Mouse (Mus musculus) limb, embryonic 13.5 days (tissue): ENCODE measurements around the gene Cacybp. TPM values are rescaled to one million over a fixed set of nuclear protein-coding genes. Genes with fewer than 3 reads are reported as not detected.

ENCODE experiments used
- ATAC-seq: fragments of 200-750 bp; cut with Nextera tagmentation; 2 replicates; pipeline ENCODE4 v1.8.0; 2017; ENCODE audit warnings: low read depth, moderate number of reproducible peaks, moderate TSS enrichment; ENCODE audit not compliant: low FRiP score
- H3K27ac ChIP-seq: fragments of 300-500 bp; sonication (generic); 2 replicates; pipeline ENCODE4 v1.5.1; 2015; ENCODE audit warnings: inconsistent platforms, mild to moderate bottlenecking, moderate library complexity
- H3K27me3 ChIP-seq: fragments of 300-500 bp; sonication (generic); 2 replicates; pipeline ENCODE4 v1.6.1; 2015; ENCODE audit warnings: mild to moderate bottlenecking, inconsistent platforms
- H3K36me3 ChIP-seq: fragments of 300-500 bp; sonication (generic); 2 replicates; pipeline ENCODE4 v1.6.1; 2015; ENCODE audit warnings: inconsistent platforms, mild to moderate bottlenecking, moderate library complexity
- H3K4me1 ChIP-seq: fragments of 300-500 bp; sonication (generic); 2 replicates; pipeline ENCODE4 v1.6.1; 2015; ENCODE audit warnings: inconsistent platforms
- H3K4me2 ChIP-seq: fragments of 300-500 bp; sonication (generic); replicated peaks from 2 replicates; pipeline ENCODE4 v1.6.1; 2015; ENCODE audit warnings: inconsistent platforms, mild to moderate bottlenecking, moderate library complexity
- H3K4me3 ChIP-seq: fragments of 300-500 bp; sonication (generic); 2 replicates; pipeline ENCODE4 v1.5.1; 2015; ENCODE audit warnings: moderate library complexity, mild to moderate bottlenecking, inconsistent platforms
- H3K9ac ChIP-seq: fragments of 300-500 bp; sonication (generic); 2 replicates; pipeline ENCODE4 v1.6.1; 2015; ENCODE audit warnings: mild to moderate bottlenecking, inconsistent platforms
- H3K9me3 ChIP-seq: fragments of 300-500 bp; sonication (generic); 2 replicates; pipeline ENCODE4 v1.6.1; 2016; ENCODE audit warnings: inconsistent platforms
- WGBS: fragments of 180-500 bp; shearing (Covaris S2); methylation state at CpG from one replicate; pipeline ENCODE4 v1.1.7; 2015; 5-methylcytosine and 5-hydroxymethylcytosine counted together
- polyA plus RNA-seq: library from polyadenylated mRNA; unstranded; fragments of >200 nt; fragmentation: Nextera tagmentation; extraction: Ambion mirVana; gene quantifications from 2 replicates; pipeline ENCODE4 v1.2.1, GENCODE M21; 2015

Cacybp gene
- polyA plus RNA-seq, 1 experiment from 2014 or later, result 224 TPM

GRCm38 (mm10) chr1:160211597-160212122 is 1.0 kb downstream of the Cacybp start:
- Histone ChIP-seq H3K4me2 (peak overlapping the region; percentile 78), H3K9me3 (no peaks in the 10 kb centered on the region), H3K36me3 (peaks cover 14% of the 10 kb centered on the region), H3K4me1 (peaks cover 19% of the 10 kb centered on the region), H3K27ac (peak overlapping the region; percentile 95; the same call in 1 of the 2 replicates), H3K9ac (peak overlapping the region; percentile 94), H3K4me3 (peak overlapping the region; percentile 83), H3K27me3 (no peaks in the 10 kb centered on the region)
- 2% methylated on average over 8 of the region's 8 CpGs for WGBS
- ATAC-seq, result no peak

GRCm38 (mm10) chr1:160210566-160210965 is 2.1 kb downstream of the Cacybp start:
- Histone ChIP-seq H3K27me3 (no peaks in the 10 kb centered on the region), H3K4me3 (peak overlapping the region; percentile 83), H3K9me3 (no peaks in the 10 kb centered on the region), H3K4me1 (peaks cover 19% of the 10 kb centered on the region), H3K27ac (no peak overlapping the region), H3K9ac (no peak overlapping the region), H3K4me2 (peak overlapping the region; percentile 78), H3K36me3 (peaks cover 25% of the 10 kb centered on the region)
- WGBS, result 71% methylated on average over 3 of the region's 3 CpGs
- ATAC-seq, result no peak

DNA sequence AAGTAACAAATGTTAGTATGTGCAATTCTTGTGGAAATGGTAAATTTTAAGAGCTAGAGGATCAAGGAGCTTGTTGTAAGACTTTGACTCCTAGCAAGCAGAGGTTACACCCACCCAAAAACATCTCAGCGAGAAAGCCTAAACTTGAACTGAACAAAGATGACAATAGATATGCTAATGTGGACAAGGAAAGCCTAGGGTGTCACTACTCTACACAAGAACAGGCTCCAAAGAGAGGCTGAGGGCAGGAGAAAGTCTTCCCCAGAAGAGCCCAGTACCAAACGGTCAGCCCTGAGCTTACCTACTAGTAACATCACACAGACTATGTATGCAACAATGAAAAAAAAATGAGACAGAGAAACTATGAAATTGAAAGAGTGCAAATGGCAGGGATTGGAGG is 2.8 kb downstream of the Cacybp start:
- Histone ChIP-seq H3K4me1 (peaks cover 19% of the 10 kb centered on the region), H3K36me3 (peaks cover 30% of the 10 kb centered on the region), H3K27me3 (no peaks in the 10 kb centered on the region), H3K4me2 (no peak overlapping the region), H3K27ac (no peak overlapping the region), H3K9me3 (no peaks in the 10 kb centered on the region), H3K4me3 (no peak overlapping the region), H3K9ac (no peak overlapping the region)
- ATAC-seq, result no peak
- 85% methylated on average over 2 of the region's 2 CpGs for WGBS

DNA sequence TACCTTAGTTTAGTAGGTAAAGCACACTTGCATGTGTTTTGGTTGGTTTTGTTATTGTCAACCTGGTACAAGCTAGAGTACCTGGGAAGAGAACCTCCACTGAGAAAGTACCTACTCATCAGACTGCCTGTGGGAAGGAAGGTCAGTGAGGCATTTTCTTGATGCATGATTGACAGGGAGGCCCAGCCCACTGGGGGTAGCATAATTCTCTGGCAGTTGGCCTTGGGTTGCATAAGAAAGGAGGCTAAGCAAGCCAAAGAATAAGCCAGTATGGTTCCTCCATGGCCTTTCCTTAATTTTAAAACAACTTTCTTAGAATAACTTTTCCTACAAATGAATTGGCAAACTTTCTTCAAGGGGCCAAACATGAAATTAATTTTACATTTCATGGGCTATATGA is 7.2 kb downstream of the Cacybp start:
- H3K9me3 ChIP-seq, result no peaks in the 10 kb centered on the region
- no peak for ATAC-seq
- no peaks in the 10 kb centered on the region for H3K27me3 ChIP-seq
- no peak overlapping the region for H3K4me3 ChIP-seq
- H3K27ac ChIP-seq, result no peak overlapping the region
- H3K4me2 ChIP-seq, result no peak overlapping the region
- peaks cover 7% of the 10 kb centered on the region for H3K4me1 ChIP-seq
- peaks cover 67% of the 10 kb centered on the region for H3K36me3 ChIP-seq
- H3K9ac ChIP-seq, result no peak overlapping the region

DNA sequence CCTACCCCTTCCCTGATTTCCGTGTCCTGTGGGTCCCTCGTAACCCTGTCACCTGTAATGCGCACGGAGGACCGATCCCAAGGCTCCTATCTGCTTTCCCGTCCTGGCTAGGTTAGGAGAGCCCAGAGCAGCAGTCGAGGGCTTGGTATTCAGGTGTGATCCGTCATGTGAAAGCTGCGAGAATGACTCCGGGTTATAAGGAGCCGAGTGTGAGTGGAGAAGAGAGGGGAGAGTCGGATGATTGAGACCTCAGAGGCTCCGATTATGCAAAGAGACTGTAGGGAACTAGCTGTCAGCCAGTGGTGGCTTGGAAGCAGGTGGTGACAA is 17.4 kb downstream of the Cacybp start:
- no peak; the same call in 1 of the 2 replicates for ATAC-seq
- under 1% methylated on average over 13 of the region's 13 CpGs for WGBS
- no peaks in the 10 kb centered on the region for H3K9me3 ChIP-seq
- peak overlapping the region; percentile 53; the same call in 1 of the 2 replicates for H3K27ac ChIP-seq
- H3K27me3 ChIP-seq, result no peaks in the 10 kb centered on the region
- H3K9ac ChIP-seq, result peak overlapping the region; percentile 88
- H3K36me3 ChIP-seq, result peaks cover 18% of the 10 kb centered on the region
- H3K4me3 ChIP-seq, result peak overlapping the region; percentile 75
- H3K4me2 ChIP-seq, result peak overlapping the region; percentile 84
- H3K4me1 ChIP-seq, result peaks cover 11% of the 10 kb centered on the region; the same call in 1 of the 2 replicates

- H3K27ac ChIP-seq, result peak within 1 kb of the TSS; percentile 53; the same call in 1 of the 2 replicates
- H3K9me3 ChIP-seq, result no peaks in the 10 kb centered on the region
- H3K9ac ChIP-seq, result peak within 1 kb of the TSS; percentile 88
- peaks cover 18% of the 10 kb centered on the region for H3K36me3 ChIP-seq
- H3K4me2 ChIP-seq, result peak within 1 kb of the TSS; percentile 84
- ATAC-seq, result peak; percentile 100
- H3K4me3 ChIP-seq, result peak within 1 kb of the TSS; percentile 75
- H3K27me3 ChIP-seq, result no peaks in the 10 kb centered on the region
- 7% methylated on average over 31 of the region's 31 CpGs for WGBS
- H3K4me1 ChIP-seq, result peaks cover 11% of the 10 kb centered on the region; the same call in 1 of the 2 replicates
Observed at GRCm38 (mm10) chr1:160194529-160195336, 17.9 kb downstream of the Cacybp start, which contains the start of gene Mrps14. Gene Mrps14 (plus strand): TSS chr1:160195215.

- no peaks in the 10 kb centered on the region for H3K27me3 ChIP-seq
- H3K36me3 ChIP-seq, result no peaks in the 10 kb centered on the region
- no peaks in the 10 kb centered on the region for H3K9me3 ChIP-seq
- peaks cover 14% of the 10 kb centered on the region for H3K4me1 ChIP-seq
- H3K9ac ChIP-seq, result no peak overlapping the region
- H3K4me3 ChIP-seq, result no peak overlapping the region
- no peak overlapping the region for H3K27ac ChIP-seq
- ATAC-seq, result peak; percentile 84
- WGBS, result 11% methylated on average over 5 of the region's 5 CpGs
- H3K4me2 ChIP-seq, result 0 out of 2 replicates have a peak overlapping the region, but pooled peaks have one; percentile 7
Observed at GRCm38 (mm10) chr1:160184506-160184905, 28.2 kb downstream of the Cacybp start.

DNA sequence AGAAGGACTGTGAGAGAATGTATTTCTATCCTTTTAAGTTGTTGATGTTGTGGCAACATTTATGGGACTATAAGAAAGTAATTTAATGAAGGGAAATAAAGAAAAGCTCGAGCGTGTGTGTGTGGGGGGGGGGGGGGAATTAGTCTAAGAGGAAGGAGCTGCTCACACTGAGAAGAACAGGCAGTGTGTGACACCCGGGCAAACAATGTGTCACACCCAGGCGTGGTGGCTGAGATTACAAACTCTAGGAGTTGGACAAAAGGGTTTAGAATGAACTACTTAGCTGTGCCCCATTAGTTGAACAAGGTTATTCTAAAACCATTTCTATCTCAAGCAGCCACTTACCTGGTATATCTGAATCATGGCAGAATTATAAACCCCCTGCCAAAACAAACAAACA is 31.5 kb downstream of the Cacybp start:
- no peak for ATAC-seq
- Histone ChIP-seq H3K36me3 (no peaks in the 10 kb centered on the region), H3K27ac (no peak overlapping the region), H3K4me3 (no peak overlapping the region), H3K27me3 (no peaks in the 10 kb centered on the region), H3K4me2 (0 out of 2 replicates have a peak overlapping the region, but pooled peaks have one; percentile 28), H3K9ac (no peak overlapping the region), H3K4me1 (peaks cover 14% of the 10 kb centered on the region), H3K9me3 (no peaks in the 10 kb centered on the region)
- 46% methylated on average over 4 of the region's 4 CpGs for WGBS

GRCm38 (mm10) chr1:160176903-160177302 is 35.8 kb downstream of the Cacybp start:
- WGBS, result 74% methylated on average over 8 of the region's 8 CpGs
- ATAC-seq, result no peak
- H3K4me1 ChIP-seq, result peaks cover 14% of the 10 kb centered on the region

DNA sequence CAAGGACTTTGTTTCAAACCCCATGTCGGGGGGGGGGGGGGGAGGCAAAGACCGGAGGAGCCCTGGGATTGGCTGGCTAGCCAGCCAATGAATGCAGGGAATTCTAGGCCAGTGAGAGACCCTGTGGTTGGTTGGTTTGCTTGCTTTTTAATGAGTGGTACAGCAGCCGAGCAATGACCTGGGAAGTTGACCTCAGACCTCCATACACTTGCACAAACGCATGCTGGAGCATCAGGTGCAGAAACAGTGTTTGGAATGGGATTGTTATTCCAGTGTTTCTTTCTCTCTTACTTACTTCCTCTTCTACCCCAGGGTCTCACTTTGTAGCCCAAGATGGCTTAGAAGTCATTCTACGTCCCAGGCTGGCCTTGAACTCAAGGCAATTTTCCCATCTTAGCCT is 46.1 kb downstream of the Cacybp start:
- H3K9ac ChIP-seq, result no peak overlapping the region
- ATAC-seq, result no peak
- H3K36me3 ChIP-seq, result no peaks in the 10 kb centered on the region
- no peak overlapping the region for H3K4me3 ChIP-seq
- H3K4me1 ChIP-seq, result peaks cover 7% of the 10 kb centered on the region; the same call in 1 of the 2 replicates
- no peaks in the 10 kb centered on the region for H3K27me3 ChIP-seq
- no peak overlapping the region for H3K4me2 ChIP-seq
- H3K9me3 ChIP-seq, result no peaks in the 10 kb centered on the region
- no peak overlapping the region for H3K27ac ChIP-seq
- 70% methylated on average over 3 of the region's 5 CpGs for WGBS

More at GRCm38 (mm10) chr1:160176903-160177302, 35.8 kb downstream of the Cacybp start:
- H3K27me3 ChIP-seq, result no peaks in the 10 kb centered on the region
- no peaks in the 10 kb centered on the region for H3K9me3 ChIP-seq
- H3K4me2 ChIP-seq, result no peak overlapping the region
- H3K4me3 ChIP-seq, result no peak overlapping the region
- no peak overlapping the region for H3K27ac ChIP-seq
- no peak overlapping the region for H3K9ac ChIP-seq
- H3K36me3 ChIP-seq, result no peaks in the 10 kb centered on the region

DNA sequence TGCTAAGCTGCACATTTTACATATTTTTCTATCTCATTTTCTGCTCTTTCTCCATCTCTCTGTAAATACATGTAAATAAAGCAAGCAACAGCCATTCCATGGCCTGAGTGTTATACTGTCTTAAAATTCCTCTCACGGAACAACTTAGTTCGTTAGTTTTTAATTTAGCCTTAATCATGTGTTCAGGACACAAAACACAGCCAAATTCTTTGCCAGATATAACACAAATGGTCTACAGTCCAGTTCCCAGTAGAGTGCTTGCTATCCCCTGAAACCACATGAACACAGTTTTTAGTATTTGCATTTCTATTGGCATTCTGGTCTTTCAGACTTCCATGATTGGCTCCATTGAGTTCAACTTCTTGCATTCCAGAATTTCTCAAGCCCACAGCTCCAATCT is 54.5 kb downstream of the Cacybp start:
- Histone ChIP-seq H3K36me3 (no peaks in the 10 kb centered on the region), H3K4me1 (peaks cover 6% of the 10 kb centered on the region; the same call in 1 of the 2 replicates), H3K4me3 (no peak overlapping the region), H3K27me3 (no peaks in the 10 kb centered on the region), H3K27ac (no peak overlapping the region), H3K9me3 (no peaks in the 10 kb centered on the region), H3K9ac (no peak overlapping the region), H3K4me2 (no peak overlapping the region)
- ATAC-seq, result no peak
- 67% methylated on average over 2 of the region's 2 CpGs for WGBS

DNA sequence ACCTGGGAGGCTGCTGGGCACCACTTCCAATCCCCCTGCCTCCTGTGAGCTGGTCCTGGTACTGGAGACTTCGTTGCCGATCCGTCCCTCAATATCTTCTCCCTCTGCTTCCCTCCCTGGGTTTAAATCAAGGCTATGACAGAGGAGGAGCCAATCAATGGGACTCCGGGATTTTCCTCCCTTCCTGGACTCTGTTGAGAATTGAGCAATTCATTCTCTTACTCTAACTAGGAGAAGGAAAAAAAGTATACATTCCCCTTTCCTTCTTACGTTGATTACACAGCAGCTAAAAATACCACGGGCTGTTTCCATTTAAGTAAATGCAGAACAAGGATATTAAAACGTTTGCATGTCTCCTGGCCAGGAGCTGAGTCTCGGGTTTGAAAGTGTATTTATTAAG is 59.2 kb downstream of the Cacybp start, which contains the start of gene Tnn:
TSS of gene Tnn (minus strand) at position 101 of the 400 bp plus-strand sequence.
- Histone ChIP-seq H3K4me3 (no peak within 1 kb of the TSS), H3K4me1 (peaks cover 7% of the 10 kb centered on the region; the same call in 1 of the 2 replicates), H3K36me3 (no peaks in the 10 kb centered on the region), H3K9me3 (no peaks in the 10 kb centered on the region), H3K27ac (no peak within 1 kb of the TSS), H3K27me3 (no peaks in the 10 kb centered on the region), H3K4me2 (no peak within 1 kb of the TSS), H3K9ac (no peak within 1 kb of the TSS)
- no peak for ATAC-seq
- 51% methylated on average over 8 of the region's 8 CpGs for WGBS
